Mouse (Mus musculus) embryo, embryonic 10.5 days (tissue): ENCODE results near the gene Ndufs3.

Source experiments
- DNase-seq: peaks from one replicate; pipeline ENCODE4 v3.0.0-alpha.2; 2015; ENCODE audit warnings: low spot score

The Ndufs3 gene

DNA sequence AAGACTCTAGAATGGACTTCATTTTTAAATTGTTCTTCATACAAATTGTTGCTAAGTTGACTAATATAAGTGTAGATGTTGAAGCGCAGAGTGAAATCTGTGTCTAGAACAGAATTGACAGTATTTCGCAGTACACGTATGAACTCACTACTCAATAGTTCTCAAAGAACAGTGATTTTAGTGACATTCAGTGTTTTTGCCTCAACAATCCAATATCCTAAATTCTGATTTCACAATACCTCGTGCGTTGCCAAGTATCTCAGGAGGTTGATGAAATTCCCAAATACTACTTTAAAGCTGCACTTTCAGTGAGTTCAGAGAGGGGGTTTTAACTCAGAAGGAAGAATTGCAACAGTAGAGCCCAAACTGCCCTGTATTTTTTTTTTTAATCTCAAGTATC lies 56.3 kb downstream of the Ndufs3 start:
- DNase-seq = no peak

GRCm38 (mm10) chr2:90847681-90848050 lies 57.0 kb downstream of the Ndufs3 start:
- DNase-seq = peak; percentile 48

GRCm38 (mm10) chr2:90846955-90847680 lies 57.5 kb downstream of the Ndufs3 start, which contains the start of gene Mtch2:
Gene Mtch2, plus strand, starts transcription at chr2:90847155.
- peak; percentile 98 for DNase-seq

DNA sequence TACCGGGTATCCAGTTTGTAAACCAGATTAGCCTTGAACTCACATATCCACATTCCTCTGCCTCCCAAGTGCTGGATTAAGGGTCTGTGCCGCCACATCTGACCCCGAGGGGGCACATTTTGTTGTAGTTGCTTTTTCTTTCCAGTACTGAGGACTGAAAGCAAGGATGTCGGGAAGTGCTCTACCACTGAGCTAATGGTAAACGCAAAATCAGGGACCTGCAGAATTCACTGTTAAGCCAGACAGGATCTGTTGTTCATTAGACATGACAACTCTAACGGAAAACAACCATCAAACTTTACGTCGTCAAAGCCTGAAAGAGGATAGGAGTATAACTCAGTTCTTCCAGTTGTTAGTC lies 58.1 kb downstream of the Ndufs3 start:
- no peak for DNase-seq

- no peak for DNase-seq
These were observed 58.5 kb downstream of the Ndufs3 start for GRCm38 (mm10) chr2:90846171-90846570.

- no peak for DNase-seq
These were observed 59.4 kb downstream of the Ndufs3 start for GRCm38 (mm10) chr2:90845234-90845633.
